Mouse (Mus musculus): ENCODE measurements around the gene Lcmt1. TPM values are rescaled to one million over a fixed set of nuclear protein-coding genes. Genes with fewer than 3 reads are reported as not detected.

Gene Lcmt1
- polyA plus RNA-seq, 1 experiment from 2014 or later: 100 TPM

GRCm38 (mm10) chr7:123354392-123354791, 15.2 kb upstream of the Lcmt1 start:
- Histone ChIP-seq H3K4me3 (replicated peaks; ENCODE audit: low read depth, low read length) (no peak overlapping the region), H3K4me1 (ENCODE audit: control insufficient read depth, insufficient read depth, low read length) (no peaks in the 10 kb centered on the region), H3K27me3 (ENCODE audit: control insufficient read depth, insufficient read depth, low read length) (no peaks in the 10 kb centered on the region), H3K4me2 (ENCODE audit: low read length) (no peak overlapping the region), H3K9ac (replicated peaks; ENCODE audit: low read length) (no peak overlapping the region), H3K36me3 (ENCODE audit: control insufficient read depth, insufficient read depth, low read length) (no peaks in the 10 kb centered on the region), H3K9me3 (ENCODE audit: control insufficient read depth, low read length) (no peaks in the 10 kb centered on the region), H3K27ac (replicated peaks; ENCODE audit: low read depth, low read length) (no peak overlapping the region)
- no peak for DNase-seq
- no peak for ATAC-seq (ENCODE audit: low FRiP score, low TSS enrichment)
- WGBS: 91% methylated on average over 5 of the region's 5 CpGs

DNA sequence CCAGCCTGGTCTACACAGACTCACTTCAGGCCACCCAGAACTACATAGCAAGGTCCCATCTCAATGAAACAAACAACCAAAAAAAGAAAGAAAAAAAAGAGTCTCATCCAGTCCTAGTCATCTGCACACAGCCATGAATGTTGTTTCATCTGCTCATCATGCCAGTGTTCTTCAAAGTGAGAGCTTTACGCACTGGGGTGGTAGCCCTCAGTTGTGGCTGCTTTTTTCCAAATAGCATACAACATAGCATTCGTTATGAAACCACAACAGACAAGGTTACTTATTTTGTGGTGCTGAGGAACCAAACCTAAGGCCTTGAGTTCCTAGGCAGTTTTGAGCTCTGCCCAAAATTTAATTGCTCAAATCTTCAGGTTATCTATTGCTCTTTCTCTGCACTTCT, 14.7 kb upstream of the Lcmt1 start:
- 93% methylated on average over 2 of the region's 2 CpGs for WGBS
- no peaks in the 10 kb centered on the region for H3K27me3 ChIP-seq (ENCODE audit: control insufficient read depth, insufficient read depth, low read length)
- H3K36me3 ChIP-seq (ENCODE audit: control insufficient read depth, insufficient read depth, low read length): no peaks in the 10 kb centered on the region

GRCm38 (mm10) chr7:123356158-123356557, 13.4 kb upstream of the Lcmt1 start:
- DNase-seq (no peak), ATAC-seq (ENCODE audit: low FRiP score, low TSS enrichment) (no peak)
- no peak overlapping the region for H3K9ac ChIP-seq (replicated peaks; ENCODE audit: low read length)
- H3K27ac ChIP-seq (replicated peaks; ENCODE audit: low read depth, low read length): no peak overlapping the region
- no peak overlapping the region for H3K4me2 ChIP-seq (ENCODE audit: low read length)
- no peaks in the 10 kb centered on the region for H3K36me3 ChIP-seq (ENCODE audit: control insufficient read depth, insufficient read depth, low read length)
- H3K9me3 ChIP-seq (ENCODE audit: control insufficient read depth, low read length): no peaks in the 10 kb centered on the region
- no peaks in the 10 kb centered on the region for H3K27me3 ChIP-seq (ENCODE audit: control insufficient read depth, insufficient read depth, low read length)
- no peak overlapping the region for H3K4me3 ChIP-seq (replicated peaks; ENCODE audit: low read depth, low read length)
- WGBS: 96% methylated on average over 3 of the region's 3 CpGs
- no peaks in the 10 kb centered on the region for H3K4me1 ChIP-seq (ENCODE audit: control insufficient read depth, insufficient read depth, low read length)

More for the DNA sequence above, 14.7 kb upstream of the Lcmt1 start:
- Histone ChIP-seq H3K4me2 (ENCODE audit: low read length) (no peak overlapping the region), H3K9ac (replicated peaks; ENCODE audit: low read length) (no peak overlapping the region), H3K27ac (replicated peaks; ENCODE audit: low read depth, low read length) (no peak overlapping the region), H3K9me3 (ENCODE audit: control insufficient read depth, low read length) (no peaks in the 10 kb centered on the region), H3K4me1 (ENCODE audit: control insufficient read depth, insufficient read depth, low read length) (no peaks in the 10 kb centered on the region), H3K4me3 (replicated peaks; ENCODE audit: low read depth, low read length) (no peak overlapping the region)
- DNase-seq (no peak), ATAC-seq (ENCODE audit: low FRiP score, low TSS enrichment) (no peak)

DNA sequence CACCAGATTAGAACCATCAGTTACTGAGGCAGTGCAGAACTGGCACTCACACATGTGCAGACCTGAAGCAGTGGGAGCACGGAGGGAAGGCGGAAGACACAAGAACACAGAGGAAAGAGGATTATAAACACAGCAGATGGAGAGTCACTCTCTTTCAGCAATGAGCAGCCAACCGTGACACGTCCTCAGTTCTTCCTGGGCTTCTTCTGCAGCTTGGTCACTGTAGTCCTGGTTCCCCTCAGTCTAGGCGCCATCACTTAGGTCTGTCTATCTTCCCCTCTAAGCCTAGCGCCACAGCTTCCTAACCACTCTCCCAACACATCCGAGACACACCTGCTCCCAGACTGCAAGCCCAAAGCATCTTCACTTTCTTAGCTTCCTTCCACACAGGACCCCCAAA, 10.5 kb upstream of the Lcmt1 start:
- no peaks in the 10 kb centered on the region for H3K36me3 ChIP-seq (ENCODE audit: control insufficient read depth, insufficient read depth, low read length)
- H3K4me1 ChIP-seq (ENCODE audit: control insufficient read depth, insufficient read depth, low read length): no peaks in the 10 kb centered on the region
- no peak overlapping the region for H3K9ac ChIP-seq (replicated peaks; ENCODE audit: low read length)
- H3K9me3 ChIP-seq (ENCODE audit: control insufficient read depth, low read length): no peaks in the 10 kb centered on the region
- 44% methylated on average over 7 of the region's 7 CpGs for WGBS
- DNase-seq: peak; percentile 15
- no peak overlapping the region for H3K4me2 ChIP-seq (ENCODE audit: low read length)
- no peak overlapping the region for H3K4me3 ChIP-seq (replicated peaks; ENCODE audit: low read depth, low read length)
- H3K27me3 ChIP-seq (ENCODE audit: control insufficient read depth, insufficient read depth, low read length): no peaks in the 10 kb centered on the region
- ATAC-seq (ENCODE audit: low FRiP score, low TSS enrichment): no peak
- H3K27ac ChIP-seq (replicated peaks; ENCODE audit: low read depth, low read length): no peak overlapping the region

GRCm38 (mm10) chr7:123360185-123360584, 9.4 kb upstream of the Lcmt1 start:
- no peaks in the 10 kb centered on the region for H3K9me3 ChIP-seq (ENCODE audit: control insufficient read depth, low read length)
- no peaks in the 10 kb centered on the region for H3K36me3 ChIP-seq (ENCODE audit: control insufficient read depth, insufficient read depth, low read length)
- no peak overlapping the region for H3K27ac ChIP-seq (replicated peaks; ENCODE audit: low read depth, low read length)
- WGBS: 90% methylated on average over 5 of the region's 5 CpGs
- H3K27me3 ChIP-seq (ENCODE audit: control insufficient read depth, insufficient read depth, low read length): no peaks in the 10 kb centered on the region
- DNase-seq (no peak), ATAC-seq (ENCODE audit: low FRiP score, low TSS enrichment) (no peak)
- H3K9ac ChIP-seq (replicated peaks; ENCODE audit: low read length): no peak overlapping the region
- H3K4me1 ChIP-seq (ENCODE audit: control insufficient read depth, insufficient read depth, low read length): no peaks in the 10 kb centered on the region
- H3K4me3 ChIP-seq (replicated peaks; ENCODE audit: low read depth, low read length): no peak overlapping the region
- no peak overlapping the region for H3K4me2 ChIP-seq (ENCODE audit: low read length)

DNA sequence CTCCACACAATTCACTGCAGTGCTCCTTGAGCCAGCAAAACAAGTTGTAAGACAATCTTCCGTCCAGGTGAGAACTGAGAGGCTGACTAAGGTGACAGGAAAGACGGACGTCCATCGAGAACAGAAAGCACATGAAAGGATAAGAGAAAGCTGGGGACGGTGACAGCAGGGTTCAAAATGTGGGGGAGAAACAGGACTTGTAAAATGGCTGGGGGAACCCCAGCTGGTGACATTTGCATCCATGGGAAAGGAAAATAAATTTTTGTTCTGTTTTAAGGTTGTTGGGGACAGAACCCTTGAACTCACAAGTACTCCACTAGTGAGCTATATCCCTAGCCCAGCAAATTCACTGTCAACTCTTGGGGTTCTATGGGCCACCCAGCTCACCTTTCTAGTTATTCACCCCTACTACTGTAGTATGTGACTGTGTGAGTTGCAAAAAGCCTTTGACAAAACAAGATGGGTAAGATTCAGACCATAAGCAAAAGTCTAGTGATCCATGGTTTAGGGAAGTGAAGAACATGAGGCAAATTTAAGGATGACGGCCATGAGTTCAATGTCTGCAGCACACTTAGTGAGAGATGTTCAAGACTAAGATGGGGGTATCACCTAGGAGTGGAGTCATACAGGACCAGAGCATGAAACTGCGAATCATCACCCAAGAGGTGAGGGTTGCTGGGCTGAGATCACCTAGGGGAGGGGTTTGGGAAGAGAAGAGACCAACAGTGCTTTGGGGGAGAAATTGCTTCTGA, 8.2 kb upstream of the Lcmt1 start:
- no peaks in the 10 kb centered on the region for H3K27me3 ChIP-seq (ENCODE audit: control insufficient read depth, insufficient read depth, low read length)
- no peak for ATAC-seq (ENCODE audit: low FRiP score, low TSS enrichment)
- H3K4me1 ChIP-seq (ENCODE audit: control insufficient read depth, insufficient read depth, low read length): no peaks in the 10 kb centered on the region
- no peak overlapping the region for H3K4me2 ChIP-seq (ENCODE audit: low read length)
- no peak overlapping the region for H3K9ac ChIP-seq (replicated peaks; ENCODE audit: low read length)
- no peak overlapping the region for H3K4me3 ChIP-seq (replicated peaks; ENCODE audit: low read depth, low read length)
- no peak for DNase-seq
- no peaks in the 10 kb centered on the region for H3K9me3 ChIP-seq (ENCODE audit: control insufficient read depth, low read length)
- 93% methylated on average over 7 of the region's 7 CpGs for WGBS
- no peak overlapping the region for H3K27ac ChIP-seq (replicated peaks; ENCODE audit: low read depth, low read length)
- no peaks in the 10 kb centered on the region for H3K36me3 ChIP-seq (ENCODE audit: control insufficient read depth, insufficient read depth, low read length)

- no peak overlapping the region for H3K27ac ChIP-seq (replicated peaks; ENCODE audit: low read depth, low read length)
- WGBS: 94% methylated on average over 3 of the region's 3 CpGs
Measured at GRCm38 (mm10) chr7:123362806-123363205, 6.8 kb upstream of the Lcmt1 start.

GRCm38 (mm10) chr7:123363971-123364370, 5.6 kb upstream of the Lcmt1 start:
- Histone ChIP-seq H3K4me3 (replicated peaks; ENCODE audit: low read depth, low read length) (no peak overlapping the region), H3K9ac (replicated peaks; ENCODE audit: low read length) (no peak overlapping the region), H3K9me3 (ENCODE audit: control insufficient read depth, low read length) (no peaks in the 10 kb centered on the region), H3K27ac (replicated peaks; ENCODE audit: low read depth, low read length) (no peak overlapping the region), H3K4me2 (ENCODE audit: low read length) (no peak overlapping the region), H3K36me3 (ENCODE audit: control insufficient read depth, insufficient read depth, low read length) (no peaks in the 10 kb centered on the region), H3K4me1 (ENCODE audit: control insufficient read depth, insufficient read depth, low read length) (peaks cover 20% of the 10 kb centered on the region), H3K27me3 (ENCODE audit: control insufficient read depth, insufficient read depth, low read length) (no peaks in the 10 kb centered on the region)
- DNase-seq: no peak
- ATAC-seq (ENCODE audit: low FRiP score, low TSS enrichment): no peak
- WGBS: 90% methylated on average over 8 of the region's 8 CpGs

More at GRCm38 (mm10) chr7:123362806-123363205, 6.8 kb upstream of the Lcmt1 start:
- DNase-seq: no peak
- H3K4me2 ChIP-seq (ENCODE audit: low read length): no peak overlapping the region
- no peak overlapping the region for H3K4me3 ChIP-seq (replicated peaks; ENCODE audit: low read depth, low read length)
- ATAC-seq (ENCODE audit: low FRiP score, low TSS enrichment): no peak
- H3K9ac ChIP-seq (replicated peaks; ENCODE audit: low read length): no peak overlapping the region
- peaks cover 8% of the 10 kb centered on the region for H3K4me1 ChIP-seq (ENCODE audit: control insufficient read depth, insufficient read depth, low read length)
- H3K36me3 ChIP-seq (ENCODE audit: control insufficient read depth, insufficient read depth, low read length): no peaks in the 10 kb centered on the region
- H3K9me3 ChIP-seq (ENCODE audit: control insufficient read depth, low read length): no peaks in the 10 kb centered on the region
- H3K27me3 ChIP-seq (ENCODE audit: control insufficient read depth, insufficient read depth, low read length): no peaks in the 10 kb centered on the region
